Mouse (Mus musculus): ENCODE data around the gene Nacc1.

GRCm38 (mm10) chr8:84665385-84665893, 22.2 kb downstream of the Nacc1 start:
- no peak for TF ChIP-seq TAL1 (IDR thresholded peaks at IDR 0.05; ENCODE audit: low read length)
- no peak for TF ChIP-seq GATA1 (IDR thresholded peaks at IDR 0.05; ENCODE audit: low read length)
